Mouse (Mus musculus): Measurements from ENCODE around the gene Tmem91. TPM values are rescaled to one million over a fixed set of nuclear protein-coding genes. Genes with fewer than 3 reads are reported as not detected.

The Tmem91 gene
- total RNA-seq, 1 experiment, result 0.94 TPM

- Histone ChIP-seq H3K4me1 (ENCODE audit: control insufficient read depth in 2 of 2, insufficient read depth in 2 of 2, low read length in 2 of 2, poor library complexity in 1 of 2) (peaks cover 0 to 3% of the 10 kb centered on the region in 2 experiments; a peak in 1 of 4 replicates), H3K4me3 (ENCODE audit: insufficient read depth in 1 of 2, low read depth in 1 of 2, low read length in 2 of 2, poor library complexity in 1 of 2, severe bottlenecking in 1 of 2) (peak within 1 kb of the TSS; percentile 92 to 93), H3K27ac (ENCODE audit: insufficient read depth, low read depth, low read length, poor library complexity, severe bottlenecking) (peak within 1 kb of the TSS; percentile 67; the same call in 1 of the 2 replicates), H3K36me3 (ENCODE audit: control insufficient read depth, insufficient read depth, low read length, poor library complexity, severe bottlenecking) (peaks cover 47% of the 10 kb centered on the region), H3K9me3 (ENCODE audit: control insufficient read depth, insufficient read depth, low read depth, low read length) (no peaks in the 10 kb centered on the region), H3K9ac (ENCODE audit: insufficient read depth, low read depth, low read length, poor library complexity, severe bottlenecking) (peak within 1 kb of the TSS; percentile 91)
- peak; percentile 95 for DNase-seq (ENCODE audit: low read depth, low spot score)
- in situ Hi-C loops (cut with MboI; ENCODE audit: low sequenced_read_pairs in 2 of 2, unreplicated experiment in 2 of 2), result no loop called here
- TF ChIP-seq ZC3H11A (IDR thresholded peaks at IDR 0.05; ENCODE audit: borderline replicate concordance, low read depth, low read length), result no peak
- no peak for TF ChIP-seq MAFK (IDR thresholded peaks at IDR 0.05; ENCODE audit: insufficient read depth, low read depth, low read length)
- TF ChIP-seq CHD2 (IDR thresholded peaks at IDR 0.05; ENCODE audit: low read depth, low read length), result no peak
- TF ChIP-seq ZNF384 (IDR thresholded peaks at IDR 0.05; ENCODE audit: low read depth, low read length), result no peak
- TF ChIP-seq HCFC1 (IDR thresholded peaks at IDR 0.05; ENCODE audit: borderline replicate concordance, insufficient read depth, low read length), result peak; percentile 47; the same call in 1 of the 2 replicates
Observed at GRCm38 (mm10) chr7:25718788-25719417, 43.9 kb upstream of the Tmem91 start, which contains the start of gene Ccdc97. Gene Ccdc97, minus strand, starts transcription at chr7:25719088.

GRCm38 (mm10) chr7:25717478-25717877, 42.5 kb upstream of the Tmem91 start:
- H3K36me3 ChIP-seq (ENCODE audit: control insufficient read depth, insufficient read depth, low read length, poor library complexity, severe bottlenecking), result peaks cover 44% of the 10 kb centered on the region
- H3K9me3 ChIP-seq (ENCODE audit: control insufficient read depth, insufficient read depth, low read depth, low read length), result no peaks in the 10 kb centered on the region
- no peak for DNase-seq (ENCODE audit: low read depth, low spot score)
- TF ChIP-seq ZC3H11A (IDR thresholded peaks at IDR 0.05; ENCODE audit: borderline replicate concordance, low read depth, low read length) (no peak), CHD2 (IDR thresholded peaks at IDR 0.05; ENCODE audit: low read depth, low read length) (no peak), ZNF384 (IDR thresholded peaks at IDR 0.05; ENCODE audit: low read depth, low read length) (no peak), HCFC1 (IDR thresholded peaks at IDR 0.05; ENCODE audit: borderline replicate concordance, insufficient read depth, low read length) (no peak), MAFK (IDR thresholded peaks at IDR 0.05; ENCODE audit: insufficient read depth, low read depth, low read length) (no peak)
- no peak overlapping the region for H3K27ac ChIP-seq (ENCODE audit: insufficient read depth, low read depth, low read length, poor library complexity, severe bottlenecking)
- peaks cover 0 to 3% of the 10 kb centered on the region in 2 experiments; a peak in 1 of 4 replicates for H3K4me1 ChIP-seq (ENCODE audit: control insufficient read depth in 2 of 2, insufficient read depth in 2 of 2, low read length in 2 of 2, poor library complexity in 1 of 2)
- H3K9ac ChIP-seq (ENCODE audit: insufficient read depth, low read depth, low read length, poor library complexity, severe bottlenecking), result no peak overlapping the region
- H3K4me3 ChIP-seq (ENCODE audit: insufficient read depth in 1 of 2, low read depth in 1 of 2, low read length in 2 of 2, poor library complexity in 1 of 2, severe bottlenecking in 1 of 2), result no peak overlapping the region
- in situ Hi-C loops (cut with MboI; ENCODE audit: low sequenced_read_pairs in 2 of 2, unreplicated experiment in 2 of 2), result no loop called here

- peaks cover 3 to 5% of the 10 kb centered on the region in 2 experiments; a peak in 1 of 4 replicates for H3K4me1 ChIP-seq (ENCODE audit: control insufficient read depth in 2 of 2, insufficient read depth in 2 of 2, low read length in 2 of 2, poor library complexity in 1 of 2)
- DNase-seq (ENCODE audit: low read depth, low spot score), result no peak
- no peak overlapping the region; a peak in 1 of 4 replicates for H3K4me3 ChIP-seq (ENCODE audit: insufficient read depth in 1 of 2, low read depth in 1 of 2, low read length in 2 of 2, poor library complexity in 1 of 2, severe bottlenecking in 1 of 2)
- in situ Hi-C loops (cut with MboI; ENCODE audit: low sequenced_read_pairs in 2 of 2, unreplicated experiment in 2 of 2), result no loop called here
- H3K27ac ChIP-seq (ENCODE audit: insufficient read depth, low read depth, low read length, poor library complexity, severe bottlenecking), result no peak overlapping the region
- no peaks in the 10 kb centered on the region for H3K9me3 ChIP-seq (ENCODE audit: control insufficient read depth, insufficient read depth, low read depth, low read length)
- peaks cover 39% of the 10 kb centered on the region for H3K36me3 ChIP-seq (ENCODE audit: control insufficient read depth, insufficient read depth, low read length, poor library complexity, severe bottlenecking)
- no peak for TF ChIP-seq CHD2 (IDR thresholded peaks at IDR 0.05; ENCODE audit: low read depth, low read length)
- TF ChIP-seq HCFC1 (IDR thresholded peaks at IDR 0.05; ENCODE audit: borderline replicate concordance, insufficient read depth, low read length), result no peak
- TF ChIP-seq ZC3H11A (IDR thresholded peaks at IDR 0.05; ENCODE audit: borderline replicate concordance, low read depth, low read length), result no peak
- H3K9ac ChIP-seq (ENCODE audit: insufficient read depth, low read depth, low read length, poor library complexity, severe bottlenecking), result no peak overlapping the region
Observed at GRCm38 (mm10) chr7:25715731-25716271, 40.8 kb upstream of the Tmem91 start.

- H3K27ac ChIP-seq (ENCODE audit: insufficient read depth, low read depth, low read length, poor library complexity, severe bottlenecking), result no peak overlapping the region
- H3K9ac ChIP-seq (ENCODE audit: insufficient read depth, low read depth, low read length, poor library complexity, severe bottlenecking), result no peak overlapping the region
- DNase-seq (ENCODE audit: low read depth, low spot score), result no peak
- H3K36me3 ChIP-seq (ENCODE audit: control insufficient read depth, insufficient read depth, low read length, poor library complexity, severe bottlenecking), result peaks cover 32% of the 10 kb centered on the region; the same call in 1 of the 2 replicates
- peaks cover 6 to 12% of the 10 kb centered on the region in 2 experiments; a peak in 1 of 4 replicates for H3K4me1 ChIP-seq (ENCODE audit: control insufficient read depth in 2 of 2, insufficient read depth in 2 of 2, low read length in 2 of 2, poor library complexity in 1 of 2)
- in situ Hi-C loops (cut with MboI; ENCODE audit: low sequenced_read_pairs in 2 of 2, unreplicated experiment in 2 of 2), result no loop called here
- no peak for TF ChIP-seq ZNF384 (IDR thresholded peaks at IDR 0.05; ENCODE audit: low read depth, low read length)
- no peak for TF ChIP-seq HCFC1 (IDR thresholded peaks at IDR 0.05; ENCODE audit: borderline replicate concordance, insufficient read depth, low read length)
- no peak for TF ChIP-seq CHD2 (IDR thresholded peaks at IDR 0.05; ENCODE audit: low read depth, low read length)
- TF ChIP-seq MAFK (IDR thresholded peaks at IDR 0.05; ENCODE audit: insufficient read depth, low read depth, low read length), result no peak
- TF ChIP-seq ZC3H11A (IDR thresholded peaks at IDR 0.05; ENCODE audit: borderline replicate concordance, low read depth, low read length), result no peak
- no peak overlapping the region for H3K4me3 ChIP-seq (ENCODE audit: insufficient read depth in 1 of 2, low read depth in 1 of 2, low read length in 2 of 2, poor library complexity in 1 of 2, severe bottlenecking in 1 of 2)
- no peaks in the 10 kb centered on the region for H3K9me3 ChIP-seq (ENCODE audit: control insufficient read depth, insufficient read depth, low read depth, low read length)
Observed at GRCm38 (mm10) chr7:25714581-25714980, 39.6 kb upstream of the Tmem91 start.

Data from ES-E14 (cell line).